Mouse (Mus musculus): Measurements from ENCODE around the gene Lrrc57.

The Lrrc57 gene

GRCm38 (mm10) chr2:120608830-120609723 is at the start of gene Lrrc57, which contains the start of gene Haus2:
TSS of gene Lrrc57 (minus strand) at chr2:120609520.
TSS of gene Haus2 (plus strand) at chr2:120609383.
- DNase-seq (ENCODE audit: low spot score in 2 of 2) = peak; percentile 92 to 94

- no peak for DNase-seq (ENCODE audit: low spot score in 2 of 2)
Observed at GRCm38 (mm10) chr2:120658486-120658885, 49.2 kb upstream of the Lrrc57 start.

GRCm38 (mm10) chr2:120656711-120657110 is 47.4 kb upstream of the Lrrc57 start:
- no peak for DNase-seq (ENCODE audit: low spot score in 2 of 2)

- no peak for DNase-seq (ENCODE audit: low spot score in 2 of 2)
Observed at GRCm38 (mm10) chr2:120655905-120656304, 46.6 kb upstream of the Lrrc57 start.

GRCm38 (mm10) chr2:120654693-120655092 is 45.4 kb upstream of the Lrrc57 start:
- no peak for DNase-seq (ENCODE audit: low spot score in 2 of 2)

- no peak for DNase-seq (ENCODE audit: low spot score in 2 of 2)
Observed at GRCm38 (mm10) chr2:120652925-120653284, 43.6 kb upstream of the Lrrc57 start.

- no peak for DNase-seq (ENCODE audit: low spot score in 2 of 2)
Observed at GRCm38 (mm10) chr2:120652256-120652924, 43.1 kb upstream of the Lrrc57 start.

GRCm38 (mm10) chr2:120646777-120647176 is 37.5 kb upstream of the Lrrc57 start:
- DNase-seq (ENCODE audit: low spot score in 2 of 2) = no peak

GRCm38 (mm10) chr2:120643836-120644235 is 34.5 kb upstream of the Lrrc57 start:
- no peak for DNase-seq (ENCODE audit: low spot score in 2 of 2)

GRCm38 (mm10) chr2:120640835-120641234 is 31.5 kb upstream of the Lrrc57 start:
- no peak for DNase-seq (ENCODE audit: low spot score in 2 of 2)

GRCm38 (mm10) chr2:120631957-120632356 is 22.6 kb upstream of the Lrrc57 start:
- DNase-seq (ENCODE audit: low spot score in 2 of 2) = no peak

- no peak for DNase-seq (ENCODE audit: low spot score in 2 of 2)
Observed at GRCm38 (mm10) chr2:120631521-120631920, 22.2 kb upstream of the Lrrc57 start.

- DNase-seq (ENCODE audit: low spot score in 2 of 2) = no peak
Observed at GRCm38 (mm10) chr2:120630655-120631054, 21.3 kb upstream of the Lrrc57 start.

GRCm38 (mm10) chr2:120630246-120630645 is 20.9 kb upstream of the Lrrc57 start:
- no peak for DNase-seq (ENCODE audit: low spot score in 2 of 2)

GRCm38 (mm10) chr2:120628886-120629735 is 19.8 kb upstream of the Lrrc57 start, which contains the start of gene Stard9:
TSS of gene Stard9 (plus strand) at chr2:120629121.
- DNase-seq (ENCODE audit: low spot score in 2 of 2) = peak; percentile 95 to 98

- no peak for DNase-seq (ENCODE audit: low spot score in 2 of 2)
Observed at GRCm38 (mm10) chr2:120628076-120628865, 19.0 kb upstream of the Lrrc57 start.

GRCm38 (mm10) chr2:120622920-120623319 is 13.6 kb upstream of the Lrrc57 start:
- DNase-seq (ENCODE audit: low spot score in 2 of 2) = no peak

GRCm38 (mm10) chr2:120619538-120619937 is 10.2 kb upstream of the Lrrc57 start:
- no peak for DNase-seq (ENCODE audit: low spot score in 2 of 2)

GRCm38 (mm10) chr2:120616279-120617163 is 7.2 kb upstream of the Lrrc57 start:
- DNase-seq (ENCODE audit: low spot score in 2 of 2) = no peak

Data from frontal cortex, postnatal 36 days (tissue).